Mouse (Mus musculus) left cerebral cortex, postnatal 14 days (tissue): ENCODE measurements around the gene Rhoh. TPM values are rescaled to one million over a fixed set of nuclear protein-coding genes. Genes with fewer than 3 reads are reported as not detected.
A peak's percentile ranks its signal among the peaks of the same experiment; 100 is the strongest.

ENCODE experiments used
- DNase-seq, 2 experiments: peaks; one replicate each; pipeline ENCODE4 v3.0.0; 2021 to 2022; ENCODE audit warnings: low spot score in 2 of 2, mixed read lengths in 1 of 2
- intact Hi-C: fragments of 180-260 bp; cut with DNase I; formaldehyde crosslinking; loops from one replicate; pipeline ENCODE4 v1.15.1; 2025
- total RNA-seq, 2 experiments: library from RNA; stranded (reverse); gene quantifications; 2 replicates each; pipeline ENCODE4 v1.2.3; 2021

The Rhoh gene
- total RNA-seq, 2 experiments from 2014 or later: 0.83 to 0.87 TPM

- intact Hi-C loops: no loop called here
- no peak for DNase-seq
Measured at GRCm38 (mm10) chr5:65858355-65858754, 2.7 kb upstream of the Rhoh start.

- intact Hi-C loops: no loop called here
- no peak for DNase-seq
Measured at GRCm38 (mm10) chr5:65858898-65859297, 2.1 kb upstream of the Rhoh start.

- DNase-seq: no peak
- intact Hi-C loops: no loop called here
Measured at GRCm38 (mm10) chr5:65859396-65859795, 1.6 kb upstream of the Rhoh start.

- DNase-seq: no peak
- intact Hi-C loops: no loop called here
Measured at GRCm38 (mm10) chr5:65860281-65861000, 572 bp upstream of the Rhoh start.

- DNase-seq: no peak
- intact Hi-C loops: no loop called here
Measured at GRCm38 (mm10) chr5:65862217-65862927, 1.4 kb downstream of the Rhoh start.

GRCm38 (mm10) chr5:65863349-65863749 lies 2.3 kb downstream of the Rhoh start:
- intact Hi-C loops: no loop called here
- DNase-seq: peak in 1 of 2 experiments; percentile 19

GRCm38 (mm10) chr5:65864486-65864885 lies 3.5 kb downstream of the Rhoh start:
- intact Hi-C loops: no loop called here
- no peak for DNase-seq

GRCm38 (mm10) chr5:65864946-65865345 lies 3.9 kb downstream of the Rhoh start:
- no peak for DNase-seq
- intact Hi-C loops: no loop called here

- intact Hi-C loops: no loop called here
- DNase-seq: no peak
Measured at GRCm38 (mm10) chr5:65866591-65866990, 5.6 kb downstream of the Rhoh start.

GRCm38 (mm10) chr5:65867380-65868116 lies 6.5 kb downstream of the Rhoh start:
- DNase-seq: no peak
- intact Hi-C loops: no loop called here

GRCm38 (mm10) chr5:65868419-65868818 lies 7.4 kb downstream of the Rhoh start:
- DNase-seq: no peak
- intact Hi-C loops: no loop called here

- no peak for DNase-seq
- intact Hi-C loops: no loop called here
Measured at GRCm38 (mm10) chr5:65869660-65870059, 8.6 kb downstream of the Rhoh start.

- intact Hi-C loops: no loop called here
- DNase-seq: no peak
Measured at GRCm38 (mm10) chr5:65871276-65871875, 10.4 kb downstream of the Rhoh start.

- DNase-seq: no peak
- intact Hi-C loops: no loop called here
Measured at GRCm38 (mm10) chr5:65873212-65873611, 12.2 kb downstream of the Rhoh start.

- intact Hi-C loops: no loop called here
- no peak for DNase-seq
Measured at GRCm38 (mm10) chr5:65875269-65875668, 14.3 kb downstream of the Rhoh start.

- no peak for DNase-seq
- intact Hi-C loops: no loop called here
Measured at GRCm38 (mm10) chr5:65878367-65878766, 17.4 kb downstream of the Rhoh start.

GRCm38 (mm10) chr5:65881254-65881653 lies 20.2 kb downstream of the Rhoh start:
- intact Hi-C loops: no loop called here
- DNase-seq: no peak

- DNase-seq: no peak
Measured at GRCm38 (mm10) chr5:65882476-65883205, 21.6 kb downstream of the Rhoh start.

GRCm38 (mm10) chr5:65883355-65883754 lies 22.3 kb downstream of the Rhoh start:
- no peak for DNase-seq
- intact Hi-C loops: no loop called here

More at GRCm38 (mm10) chr5:65882476-65883205, 21.6 kb downstream of the Rhoh start:
- intact Hi-C loops: no loop called here
